Mouse (Mus musculus) R1 (cell line): ENCODE results near the gene Ackr3.

Source experiments
- DNase-seq: peaks from one replicate; pipeline ENCODE4 v3.0.0-alpha.2; 2018; ENCODE audit warnings: low read depth, low spot score

The Ackr3 gene

GRCm38 (mm10) chr1:90228323-90228697 lies 24.5 kb downstream of the Ackr3 start:
- no peak for DNase-seq

GRCm38 (mm10) chr1:90230611-90231010 lies 26.8 kb downstream of the Ackr3 start:
- DNase-seq, result no peak

- no peak for DNase-seq
Observed at GRCm38 (mm10) chr1:90231591-90232490, 28.1 kb downstream of the Ackr3 start.

- no peak for DNase-seq
Observed at GRCm38 (mm10) chr1:90232491-90232885, 28.7 kb downstream of the Ackr3 start.

- DNase-seq, result peak; percentile 15
Observed at GRCm38 (mm10) chr1:90234620-90235054, 30.9 kb downstream of the Ackr3 start.

- DNase-seq, result peak; percentile 20
Observed at GRCm38 (mm10) chr1:90236640-90237039, 32.9 kb downstream of the Ackr3 start.

GRCm38 (mm10) chr1:90238095-90238888 lies 34.5 kb downstream of the Ackr3 start:
- DNase-seq, result no peak

- DNase-seq, result no peak
Observed at GRCm38 (mm10) chr1:90239336-90240225, 35.8 kb downstream of the Ackr3 start.

- DNase-seq, result no peak
Observed at GRCm38 (mm10) chr1:90240287-90240686, 36.5 kb downstream of the Ackr3 start.

- DNase-seq, result no peak
Observed at GRCm38 (mm10) chr1:90242444-90242989, 38.7 kb downstream of the Ackr3 start.

- no peak for DNase-seq
Observed at GRCm38 (mm10) chr1:90244537-90244936, 40.8 kb downstream of the Ackr3 start.

- DNase-seq, result no peak
Observed at GRCm38 (mm10) chr1:90245533-90245932, 41.8 kb downstream of the Ackr3 start.

GRCm38 (mm10) chr1:90246035-90246434 lies 42.3 kb downstream of the Ackr3 start:
- DNase-seq, result no peak

GRCm38 (mm10) chr1:90246800-90247199 lies 43.0 kb downstream of the Ackr3 start:
- DNase-seq, result no peak

GRCm38 (mm10) chr1:90247234-90247633 lies 43.5 kb downstream of the Ackr3 start:
- no peak for DNase-seq

- DNase-seq, result peak; percentile 27
Observed at GRCm38 (mm10) chr1:90247756-90248541, 44.2 kb downstream of the Ackr3 start.

GRCm38 (mm10) chr1:90248966-90249735 lies 45.4 kb downstream of the Ackr3 start:
- DNase-seq, result no peak

- DNase-seq, result peak; percentile 33
Observed at GRCm38 (mm10) chr1:90250419-90250818, 46.6 kb downstream of the Ackr3 start.

GRCm38 (mm10) chr1:90251156-90251555 lies 47.4 kb downstream of the Ackr3 start:
- DNase-seq, result no peak

- no peak for DNase-seq
Observed at GRCm38 (mm10) chr1:90253465-90253864, 49.7 kb downstream of the Ackr3 start.
